Mouse (Mus musculus) heart, postnatal 10 days (tissue): ENCODE results near the gene Dhcr24. TPM values are rescaled to one million over a fixed set of nuclear protein-coding genes. Genes with fewer than 3 reads are reported as not detected.

Experiments used
- DNase-seq, 2 experiments: peaks; one replicate each; pipeline ENCODE4 v3.0.0; 2021
- intact Hi-C: fragments of 180-260 bp; cut with DNase I; formaldehyde crosslinking; loops from one replicate; pipeline ENCODE4 v1.15.1; 2025
- total RNA-seq, 2 experiments: library from RNA; stranded (reverse); gene quantifications; 2 replicates each; pipeline ENCODE4 v1.2.3; 2021

Gene Dhcr24
- total RNA-seq, 2 experiments from 2014 or later: 6.9 to 8.4 TPM

GRCm38 (mm10) chr4:106630333-106631220 lies 69.7 kb downstream of the Dhcr24 start:
- peak; percentile 59 to 75 for DNase-seq
- intact Hi-C loops: loop anchor here (1.0 to 5.0 kb wide), 2 partner anchors 78 to 532 kb away; no protein-coding TSS in a partner anchor

- intact Hi-C loops: loop anchor here (5.0 kb wide), 1 partner anchor 530 kb away; no protein-coding TSS in a partner anchor
- no peak for DNase-seq
Observed at GRCm38 (mm10) chr4:106632313-106632712, 71.5 kb downstream of the Dhcr24 start.

DNA sequence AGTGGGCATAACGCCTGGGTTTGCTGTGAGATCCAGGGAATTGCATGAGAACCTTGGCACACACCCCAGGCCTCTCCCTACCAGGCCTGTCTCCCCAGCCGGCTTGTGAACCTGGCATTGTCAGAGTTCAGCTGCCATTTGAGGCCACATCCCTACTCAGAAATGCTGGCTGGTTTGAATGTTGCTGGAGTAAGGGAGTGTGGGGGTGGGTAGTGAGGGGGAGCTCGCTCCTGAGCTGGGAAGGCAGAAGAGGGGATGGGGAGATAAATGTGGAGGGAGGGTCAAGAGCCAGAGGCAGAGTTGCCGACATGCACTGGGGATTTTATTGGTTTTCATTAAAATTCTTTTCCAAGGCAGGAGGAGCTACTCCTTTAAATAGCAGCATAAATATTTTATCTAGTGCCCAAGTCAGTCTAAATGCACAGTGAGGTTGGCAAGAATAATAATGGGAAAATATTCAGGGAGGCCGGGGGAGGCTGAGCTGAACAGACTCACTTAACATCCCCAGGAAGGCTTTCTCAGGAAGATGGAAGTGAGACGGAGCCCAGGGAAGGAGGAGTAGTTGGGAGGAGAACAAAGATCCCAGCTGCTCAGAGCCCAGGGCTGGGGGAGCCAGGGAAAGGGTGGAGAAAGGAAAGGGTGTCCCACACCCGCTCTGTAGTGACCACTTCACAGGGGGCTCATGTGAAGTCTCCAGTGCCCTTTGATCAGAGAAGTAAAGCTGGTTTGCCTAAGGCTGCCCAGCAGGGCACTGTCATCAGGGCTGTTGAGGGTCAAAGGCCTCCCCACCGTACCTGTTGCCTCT lies 72.6 kb downstream of the Dhcr24 start:
- no peak for DNase-seq
- intact Hi-C loops: loop anchor here (5.0 kb wide), 1 partner anchor 529 kb away; no protein-coding TSS in a partner anchor

DNA sequence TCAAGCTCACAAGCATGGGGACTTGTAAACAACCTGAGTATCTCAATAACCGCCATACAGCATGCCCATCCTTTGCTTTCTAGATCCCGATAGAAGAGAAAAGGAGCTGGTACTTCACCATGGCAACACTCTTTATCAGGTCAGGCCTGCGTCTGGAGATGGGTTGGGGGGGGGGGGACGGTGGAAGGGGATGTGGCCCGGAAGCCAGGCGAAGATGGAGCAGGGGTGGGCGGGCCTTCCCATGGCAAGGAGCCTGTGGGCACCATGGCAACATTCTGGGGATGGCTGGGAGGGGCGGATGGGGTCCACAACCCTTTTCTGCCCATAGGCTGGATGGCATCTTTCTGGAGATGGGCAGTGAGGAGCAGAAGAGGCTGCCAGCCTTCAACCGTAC lies 73.2 kb downstream of the Dhcr24 start:
- intact Hi-C loops: loop anchor here (5.0 kb wide), 1 partner anchor 528 kb away; no protein-coding TSS in a partner anchor
- DNase-seq: no peak

Other genes with a start within 250 kb of the Dhcr24 start
- 10 to 100 TPM; 40.6 to 44.5 TPM for gene Usp24, start 244.8 kb upstream of the Dhcr24 start, total RNA-seq
- not detected for gene Pcsk9, start 96.7 kb upstream of the Dhcr24 start, total RNA-seq
- gene Bsnd, start 68.8 kb upstream of the Dhcr24 start, total RNA-seq: not detected
- not detected for gene Lexm, start 56.2 kb downstream of the Dhcr24 start, total RNA-seq
- gene Ttc22, start 61.4 kb downstream of the Dhcr24 start, total RNA-seq: under 1 TPM; 0.17 to 0.35 TPM
- 1 to 10 TPM; 4.2 to 5.0 TPM for gene Pars2, start 90.0 kb downstream of the Dhcr24 start, total RNA-seq
- gene Ttc4, start 117.9 kb downstream of the Dhcr24 start, total RNA-seq: 10 to 100 TPM; 19.9 to 21.9 TPM
- gene Mroh7, start 169.9 kb downstream of the Dhcr24 start, total RNA-seq: under 1 TPM; 0.29 to 0.60 TPM
- under 1 TPM; 0.36 to 0.62 TPM for gene Fam151a, start 172.9 kb downstream of the Dhcr24 start, total RNA-seq
- gene Acot11, start 244.0 kb downstream of the Dhcr24 start, total RNA-seq: 10 to 100 TPM; 12.8 to 26.7 TPM